Mouse (Mus musculus): Measurements from ENCODE around the gene Fbxl15. TPM values are rescaled to one million over a fixed set of nuclear protein-coding genes. Genes with fewer than 3 reads are reported as not detected.

Fbxl15 gene
- total and polyA plus RNA-seq, 3 experiments, result 5.3 to 8.0 (median 5.3) TPM

- Histone ChIP-seq H3K4me3 (no peak overlapping the region), H3K4me1 (ENCODE audit: control insufficient read depth, insufficient read depth, low read length) (no peaks in the 10 kb centered on the region), H3K79me2 (replicated peaks; ENCODE audit: control insufficient read depth, insufficient read depth, low read length) (no peaks in the 10 kb centered on the region), H3K36me3 (ENCODE audit: control insufficient read depth, insufficient read depth, low read length) (no peaks in the 10 kb centered on the region), H3K9ac (ENCODE audit: low read depth, low read length) (no peak overlapping the region), H3K27me3 (ENCODE audit: control insufficient read depth, insufficient read depth, low read length) (no peaks in the 10 kb centered on the region), H3K27ac (no peak overlapping the region)
- WGBS, result 90% methylated on average over 3 of the region's 3 CpGs
- no peak for DNase-seq
- intact Hi-C loops (cut with DNase I), result no loop called here
- TF ChIP-seq CTCF (IDR thresholded peaks at IDR 0.05) (no peak), POLR2A (IDR thresholded peaks at IDR 0.05; ENCODE audit: insufficient read depth, low read depth, low read length) (no peak), EP300 (IDR thresholded peaks at IDR 0.05; ENCODE audit: insufficient read depth, low read depth, low read length) (no peak)
Measured at GRCm38 (mm10) chr19:46286926-46287325, 41.1 kb upstream of the Fbxl15 start.

DNA sequence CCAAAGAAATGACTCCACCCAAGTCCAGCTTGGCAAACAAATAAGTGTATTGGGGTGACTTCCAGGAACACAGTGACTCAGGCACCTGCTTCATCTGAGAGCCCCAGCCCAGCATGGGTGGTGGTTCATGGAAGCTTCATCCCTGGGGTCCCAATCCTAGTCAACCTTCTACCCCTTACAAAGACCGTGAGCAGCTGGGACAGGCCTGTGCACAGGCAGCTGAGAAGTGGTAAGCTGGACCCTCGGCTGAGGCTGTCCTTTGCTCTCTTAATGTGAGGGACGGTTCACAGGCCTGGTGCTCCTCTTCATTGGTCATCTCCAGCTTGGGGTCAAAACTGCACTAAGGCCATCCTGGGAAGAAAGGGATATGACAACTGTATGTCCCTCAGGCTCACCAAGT, 40.4 kb upstream of the Fbxl15 start:
- Histone ChIP-seq H3K27ac (no peak overlapping the region), H3K4me1 (ENCODE audit: control insufficient read depth, insufficient read depth, low read length) (no peaks in the 10 kb centered on the region), H3K4me3 (no peak overlapping the region), H3K27me3 (ENCODE audit: control insufficient read depth, insufficient read depth, low read length) (0 out of 2 replicates have a peak, but pooled peaks cover 2% of the 10 kb centered on the region), H3K79me2 (replicated peaks; ENCODE audit: control insufficient read depth, insufficient read depth, low read length) (no peaks in the 10 kb centered on the region), H3K36me3 (ENCODE audit: control insufficient read depth, insufficient read depth, low read length) (no peaks in the 10 kb centered on the region), H3K9ac (ENCODE audit: low read depth, low read length) (no peak overlapping the region)
- TF ChIP-seq CTCF (IDR thresholded peaks at IDR 0.05) (no peak), EP300 (IDR thresholded peaks at IDR 0.05; ENCODE audit: insufficient read depth, low read depth, low read length) (no peak), POLR2A (IDR thresholded peaks at IDR 0.05; ENCODE audit: insufficient read depth, low read depth, low read length) (no peak)
- intact Hi-C loops (cut with DNase I), result no loop called here
- DNase-seq, result no peak
- WGBS, result 90% methylated on average over 3 of the region's 3 CpGs

DNA sequence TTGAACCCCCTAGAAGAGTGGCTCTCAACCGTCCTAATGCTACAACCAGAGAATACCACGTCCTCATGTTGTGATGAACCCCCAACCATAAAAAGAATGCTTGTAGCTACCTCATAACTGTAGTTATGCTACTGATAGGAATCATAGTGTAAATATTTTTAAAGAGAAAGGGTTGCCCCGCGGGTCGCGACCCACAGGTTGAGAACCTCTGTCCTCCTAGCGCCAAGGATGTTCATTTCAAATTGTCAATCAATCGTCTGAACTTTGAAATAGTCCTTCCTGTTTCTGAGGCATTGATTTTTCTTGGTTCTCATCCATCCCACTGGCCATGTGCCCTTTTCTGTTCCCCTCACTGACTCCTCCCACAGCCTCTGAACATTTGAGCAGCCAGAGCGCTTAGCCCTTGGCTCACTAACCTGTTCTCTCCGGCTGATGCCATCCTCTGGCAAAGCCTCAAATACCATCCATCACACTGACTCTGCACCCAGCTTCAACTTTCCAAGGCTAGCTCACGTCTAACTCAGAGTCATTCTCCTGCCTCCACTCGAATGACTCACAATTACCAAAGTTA, 37.4 kb upstream of the Fbxl15 start:
- H3K79me2 ChIP-seq (replicated peaks; ENCODE audit: control insufficient read depth, insufficient read depth, low read length), result no peaks in the 10 kb centered on the region
- no peak for TF ChIP-seq CTCF (IDR thresholded peaks at IDR 0.05)
- no peak for TF ChIP-seq POLR2A (IDR thresholded peaks at IDR 0.05; ENCODE audit: insufficient read depth, low read depth, low read length)
- no peak for TF ChIP-seq EP300 (IDR thresholded peaks at IDR 0.05; ENCODE audit: insufficient read depth, low read depth, low read length)
- 53% methylated on average over 12 of the region's 12 CpGs for WGBS
- no peak overlapping the region for H3K4me3 ChIP-seq
- DNase-seq, result no peak
- H3K36me3 ChIP-seq (ENCODE audit: control insufficient read depth, insufficient read depth, low read length), result no peaks in the 10 kb centered on the region
- no peaks in the 10 kb centered on the region for H3K4me1 ChIP-seq (ENCODE audit: control insufficient read depth, insufficient read depth, low read length)
- intact Hi-C loops (cut with DNase I), result no loop called here
- H3K27me3 ChIP-seq (ENCODE audit: control insufficient read depth, insufficient read depth, low read length), result 0 out of 2 replicates have a peak, but pooled peaks cover 2% of the 10 kb centered on the region
- H3K9ac ChIP-seq (ENCODE audit: low read depth, low read length), result no peak overlapping the region
- H3K27ac ChIP-seq, result no peak overlapping the region

DNA sequence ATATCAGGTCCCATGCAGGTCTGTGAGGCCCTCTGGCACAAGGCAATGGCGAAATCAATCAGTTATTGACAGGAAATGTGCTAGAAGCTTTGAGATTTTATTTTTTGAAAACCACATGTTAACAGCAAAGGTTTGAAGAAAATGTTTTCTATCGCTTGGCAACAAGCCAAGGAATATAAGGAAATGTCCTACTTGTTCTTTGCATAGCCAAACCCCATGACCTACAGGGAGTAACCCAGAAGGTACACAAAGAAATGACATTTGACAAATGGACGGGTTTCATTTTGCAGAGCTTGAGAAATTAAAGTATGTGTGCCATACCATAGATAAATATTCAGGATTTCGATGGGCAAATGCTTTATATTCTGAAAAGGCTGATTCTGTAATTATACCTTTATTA, 31.0 kb upstream of the Fbxl15 start:
- Histone ChIP-seq H3K9ac (ENCODE audit: low read depth, low read length) (no peak overlapping the region), H3K27ac (no peak overlapping the region), H3K4me3 (no peak overlapping the region), H3K79me2 (replicated peaks; ENCODE audit: control insufficient read depth, insufficient read depth, low read length) (no peaks in the 10 kb centered on the region), H3K36me3 (ENCODE audit: control insufficient read depth, insufficient read depth, low read length) (no peaks in the 10 kb centered on the region), H3K4me1 (ENCODE audit: control insufficient read depth, insufficient read depth, low read length) (no peaks in the 10 kb centered on the region), H3K27me3 (ENCODE audit: control insufficient read depth, insufficient read depth, low read length) (0 out of 2 replicates have a peak, but pooled peaks cover 2% of the 10 kb centered on the region)
- no peak for DNase-seq
- intact Hi-C loops (cut with DNase I), result no loop called here
- WGBS, result 54% methylated on average over 4 of the region's 4 CpGs
- TF ChIP-seq EP300 (IDR thresholded peaks at IDR 0.05; ENCODE audit: insufficient read depth, low read depth, low read length) (no peak), POLR2A (IDR thresholded peaks at IDR 0.05; ENCODE audit: insufficient read depth, low read depth, low read length) (no peak), CTCF (IDR thresholded peaks at IDR 0.05) (no peak)

DNA sequence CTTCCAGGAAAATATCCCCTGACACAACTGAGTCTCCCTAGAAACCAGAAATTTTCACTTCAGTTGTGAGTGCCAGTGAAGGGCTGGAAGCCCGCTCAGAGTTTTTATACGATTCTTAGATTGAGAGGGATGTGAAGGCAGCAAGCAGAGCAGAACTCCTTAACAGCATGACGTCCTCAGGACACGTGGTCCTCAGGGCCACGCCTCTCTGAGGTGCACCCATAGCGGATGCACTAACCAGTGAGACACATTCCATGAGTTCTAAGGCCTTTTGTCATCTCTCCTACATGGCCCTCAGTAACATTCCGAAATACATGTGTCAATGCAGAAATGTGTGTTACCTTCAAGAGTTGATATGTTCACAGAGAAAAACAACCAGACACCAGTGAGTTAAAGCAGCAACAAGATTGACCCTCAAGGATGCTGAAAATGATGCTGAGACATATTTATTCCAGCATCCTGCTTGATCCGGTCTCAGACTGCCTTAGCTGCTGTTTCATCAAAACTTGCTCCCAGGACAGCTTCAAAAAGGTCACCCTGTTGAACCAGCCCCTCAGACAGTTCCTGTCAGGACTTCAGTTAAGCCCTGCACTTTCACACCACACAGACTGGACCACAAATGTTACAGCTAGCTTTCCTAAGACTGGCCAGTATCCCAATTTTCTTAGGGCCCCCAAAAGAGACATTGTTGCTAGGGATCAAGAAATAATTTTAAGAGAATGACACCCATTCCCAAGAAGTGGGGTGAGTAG, 27.5 kb upstream of the Fbxl15 start:
- no peak overlapping the region for H3K27ac ChIP-seq
- H3K4me3 ChIP-seq, result no peak overlapping the region
- no peak overlapping the region for H3K9ac ChIP-seq (ENCODE audit: low read depth, low read length)
- 37% methylated on average over 8 of the region's 8 CpGs for WGBS
- H3K79me2 ChIP-seq (replicated peaks; ENCODE audit: control insufficient read depth, insufficient read depth, low read length), result no peaks in the 10 kb centered on the region
- no peaks in the 10 kb centered on the region; the same call in 1 of the 2 replicates for H3K4me1 ChIP-seq (ENCODE audit: control insufficient read depth, insufficient read depth, low read length)
- no peak for TF ChIP-seq POLR2A (IDR thresholded peaks at IDR 0.05; ENCODE audit: insufficient read depth, low read depth, low read length)
- no peak for TF ChIP-seq CTCF (IDR thresholded peaks at IDR 0.05)
- TF ChIP-seq EP300 (IDR thresholded peaks at IDR 0.05; ENCODE audit: insufficient read depth, low read depth, low read length), result no peak
- H3K36me3 ChIP-seq (ENCODE audit: control insufficient read depth, insufficient read depth, low read length), result no peaks in the 10 kb centered on the region
- H3K27me3 ChIP-seq (ENCODE audit: control insufficient read depth, insufficient read depth, low read length), result no peaks in the 10 kb centered on the region
- intact Hi-C loops (cut with DNase I), result loop anchor here (10.0 kb wide), 1 partner anchor 144 kb away; no protein-coding TSS in a partner anchor
- DNase-seq, result peak in 1 of 2 experiments; percentile 8

GRCm38 (mm10) chr19:46302551-46302950, 25.4 kb upstream of the Fbxl15 start:
- Histone ChIP-seq H3K27ac (no peak overlapping the region), H3K4me1 (ENCODE audit: control insufficient read depth, insufficient read depth, low read length) (no peaks in the 10 kb centered on the region; the same call in 1 of the 2 replicates), H3K79me2 (replicated peaks; ENCODE audit: control insufficient read depth, insufficient read depth, low read length) (no peaks in the 10 kb centered on the region), H3K27me3 (ENCODE audit: control insufficient read depth, insufficient read depth, low read length) (no peaks in the 10 kb centered on the region), H3K36me3 (ENCODE audit: control insufficient read depth, insufficient read depth, low read length) (no peaks in the 10 kb centered on the region), H3K4me3 (no peak overlapping the region), H3K9ac (ENCODE audit: low read depth, low read length) (no peak overlapping the region)
- intact Hi-C loops (cut with DNase I), result loop anchor here (10.0 kb wide), 1 partner anchor 142 kb away; no protein-coding TSS in a partner anchor
- DNase-seq, result peak in 1 of 2 experiments; percentile 10
- TF ChIP-seq CTCF (IDR thresholded peaks at IDR 0.05), result no peak
- TF ChIP-seq EP300 (IDR thresholded peaks at IDR 0.05; ENCODE audit: insufficient read depth, low read depth, low read length), result no peak
- TF ChIP-seq POLR2A (IDR thresholded peaks at IDR 0.05; ENCODE audit: insufficient read depth, low read depth, low read length), result no peak
- WGBS, result 89% methylated on average over 4 of the region's 4 CpGs
